Mouse (Mus musculus) CH12.LX (cell line): Measurements from ENCODE around the gene Olfr1290. TPM values are rescaled to one million over a fixed set of nuclear protein-coding genes. Genes with fewer than 3 reads are reported as not detected.

ENCODE experiments used
- DNase-seq: peaks from one replicate; pipeline ENCODE4 v3.0.0-alpha.2; 2013; ENCODE audit errors: extremely low read depth
- H3K27ac ChIP-seq: 2 replicates; pipeline ENCODE4 v1.5.1; 2012; ENCODE audit warnings: low read depth, mild to moderate bottlenecking, control low read depth, moderate library complexity; ENCODE audit not compliant: insufficient read depth
- H3K27me3 ChIP-seq: replicated peaks from 2 replicates; pipeline ENCODE3; 2012; ENCODE audit warnings: inconsistent platforms
- H3K36me3 ChIP-seq, 2 experiments: replicated peaks in 1 of 2; 2 replicates each; pipeline versions ENCODE3 to v1.6.1; 2012; ENCODE audit warnings: inconsistent platforms in 1 of 2, low read length in 1 of 2, mild to moderate bottlenecking in 1 of 2, mixed read lengths in 1 of 2, moderate library complexity in 1 of 2; ENCODE audit not compliant: control insufficient read depth in 1 of 2, insufficient read depth in 1 of 2
- H3K4me1 ChIP-seq, 2 experiments: 2 replicates each; pipeline ENCODE4 v1.6.1; 2012; ENCODE audit warnings: inconsistent platforms in 1 of 2, moderate library complexity in 1 of 2; ENCODE audit not compliant: insufficient read depth in 2 of 2, control insufficient read depth in 1 of 2
- H3K4me2 ChIP-seq: 2 replicates; pipeline ENCODE4 v1.6.1; 2012; ENCODE audit warnings: low read depth, mild to moderate bottlenecking, control low read depth; ENCODE audit not compliant: poor library complexity, insufficient read depth, severe bottlenecking
- H3K4me3 ChIP-seq, 3 experiments: fragments of 150-350 bp in 1 of 3; sonication (generic) in 1 of 3; replicated peaks in 1 of 3; 2 replicates each; pipeline versions ENCODE3 to v1.5.1; 2011 to 2012; ENCODE audit warnings: low read depth in 2 of 3, low read length in 2 of 3, mild to moderate bottlenecking in 2 of 3, moderate library complexity in 2 of 3, control low read depth in 1 of 3, improper control_type of control experiment in 1 of 3, inconsistent platforms in 1 of 3, mixed read lengths in 1 of 3; ENCODE audit not compliant: poor library complexity in 1 of 3
- H3K79me2 ChIP-seq: replicated peaks from 2 replicates; pipeline ENCODE4 v1.6.1; 2012; ENCODE audit warnings: mild to moderate bottlenecking, moderate library complexity; ENCODE audit not compliant: control insufficient read depth, poor library complexity, insufficient read depth, severe bottlenecking; ENCODE audit errors: extremely low read depth
- H3K9ac ChIP-seq: 2 replicates; pipeline ENCODE4 v1.6.1; 2012; ENCODE audit warnings: low read depth, mild to moderate bottlenecking, control low read depth, moderate library complexity; ENCODE audit not compliant: insufficient read depth
- H3K9me3 ChIP-seq: replicated peaks from 2 replicates; pipeline ENCODE3; 2012; ENCODE audit warnings: low read length, inconsistent platforms, mixed read lengths
- CHD1 ChIP-seq: IDR thresholded peaks from 2 replicates; pipeline ENCODE4 v1.6.1; 2012; ENCODE audit warnings: low read depth, low read length, improper control_type of control experiment, inconsistent platforms
- CHD2 ChIP-seq: IDR thresholded peaks from 2 replicates; pipeline ENCODE4 v1.6.1; 2011; ENCODE audit warnings: low read length, improper control_type of control experiment
- CTCF ChIP-seq, 2 experiments: IDR thresholded peaks in 1 of 2; conservative IDR thresholded peaks in 1 of 2; 2 replicates each; pipeline ENCODE4 v1.5.1; 2011 to 2012; ENCODE audit warnings: low read depth in 2 of 2, low read length in 2 of 2, improper control_type of control experiment in 1 of 2, inconsistent platforms in 1 of 2, mild to moderate bottlenecking in 1 of 2, moderate library complexity in 1 of 2
- ELF1 ChIP-seq: IDR thresholded peaks from 2 replicates; pipeline ENCODE4 v1.6.1; 2014; ENCODE audit warnings: low read depth, mild to moderate bottlenecking, inconsistent platforms, low read length, improper control_type of control experiment
- GABPA ChIP-seq: IDR thresholded peaks from 2 replicates; pipeline ENCODE4 v1.6.1; 2012; ENCODE audit warnings: low read depth, low read length, improper control_type of control experiment, inconsistent platforms; ENCODE audit not compliant: insufficient replicate concordance
- HCFC1 ChIP-seq: IDR thresholded peaks from 2 replicates; pipeline ENCODE4 v1.6.1; 2012; ENCODE audit warnings: low read depth, mild to moderate bottlenecking, inconsistent platforms, low read length, improper control_type of control experiment
- IRF4 ChIP-seq: IDR thresholded peaks from 2 replicates; pipeline ENCODE4 v1.6.1; 2014; ENCODE audit warnings: low read depth, mild to moderate bottlenecking, inconsistent platforms, low read length, improper control_type of control experiment
- KAT2A ChIP-seq: IDR thresholded peaks from 2 replicates; pipeline ENCODE4 v1.6.1; 2012; ENCODE audit warnings: low read length, improper control_type of control experiment, inconsistent platforms; ENCODE audit not compliant: insufficient replicate concordance
- MAZ ChIP-seq: IDR thresholded peaks from 2 replicates; pipeline ENCODE4 v1.6.1; 2012; ENCODE audit warnings: low read depth, mild to moderate bottlenecking, inconsistent platforms, low read length, improper control_type of control experiment, moderate library complexity
- MEF2A ChIP-seq: IDR thresholded peaks from 2 replicates; pipeline ENCODE4 v1.6.1; 2014; ENCODE audit warnings: low read depth, mild to moderate bottlenecking, inconsistent platforms, low read length, improper control_type of control experiment, borderline replicate concordance
- MXI1 ChIP-seq: IDR thresholded peaks from 2 replicates; pipeline ENCODE4 v1.6.1; 2011; ENCODE audit warnings: mild to moderate bottlenecking, low read depth, low read length, improper control_type of control experiment
- MYC ChIP-seq: IDR thresholded peaks from 2 replicates; pipeline ENCODE4 v1.6.1; 2011; ENCODE audit warnings: low read depth, mild to moderate bottlenecking, improper control_type of control experiment, low read length
- NELFE ChIP-seq: IDR thresholded peaks from 2 replicates; pipeline ENCODE4 v1.6.1; 2011; ENCODE audit warnings: low read depth, low read length, improper control_type of control experiment
- NRF1 ChIP-seq: IDR thresholded peaks from 2 replicates; pipeline ENCODE4 v1.6.1; 2014; ENCODE audit warnings: low read depth, mild to moderate bottlenecking, inconsistent platforms, low read length, improper control_type of control experiment, moderate library complexity
- POLR2A ChIP-seq: IDR thresholded peaks from 2 replicates; pipeline ENCODE4 v1.6.1; 2011; ENCODE audit warnings: low read depth, mild to moderate bottlenecking, improper control_type of control experiment, low read length
- RAD21 ChIP-seq: IDR thresholded peaks from 2 replicates; pipeline ENCODE4 v1.6.1; 2011; ENCODE audit warnings: low read depth, mild to moderate bottlenecking, low read length, improper control_type of control experiment, moderate library complexity
- RCOR1 ChIP-seq: conservative IDR thresholded peaks from 2 replicates; pipeline ENCODE4 v1.6.1; 2012; ENCODE audit warnings: low read depth, mild to moderate bottlenecking, inconsistent platforms, low read length, improper control_type of control experiment
- SMC3 ChIP-seq: IDR thresholded peaks from 2 replicates; pipeline ENCODE4 v1.6.1; 2011; ENCODE audit warnings: low read depth, low read length, improper control_type of control experiment
- TBP ChIP-seq: conservative IDR thresholded peaks from 2 replicates; pipeline ENCODE4 v1.6.1; 2011; ENCODE audit warnings: low read depth, low read length, improper control_type of control experiment
- TCF12 ChIP-seq: IDR thresholded peaks from 2 replicates; pipeline ENCODE4 v1.6.1; 2014; ENCODE audit warnings: low read depth, mild to moderate bottlenecking, inconsistent platforms, low read length, improper control_type of control experiment
- USF1 ChIP-seq: IDR thresholded peaks from 2 replicates; pipeline ENCODE4 v1.6.1; 2014; ENCODE audit warnings: low read depth, mild to moderate bottlenecking, inconsistent platforms, low read length, improper control_type of control experiment
- USF2 ChIP-seq: conservative IDR thresholded peaks from 2 replicates; pipeline ENCODE4 v1.6.1; 2011; ENCODE audit warnings: low read depth, low read length, improper control_type of control experiment
- dilution Hi-C: fragments of 300-500 bp; cut with MboI; formaldehyde crosslinking; loops from 2 replicates; pipeline ENCODE4 v1.14.3; 2020; ENCODE audit warnings: low sequenced_read_pairs; ENCODE audit not compliant: extremely low pct_unique_long_range_greater_than_20kb, extremely low pct_ligation_motif_present
- in situ Hi-C: fragments of 300-500 bp; cut with MboI; formaldehyde crosslinking; loops from 3 replicates; pipeline ENCODE4 v1.14.3; 2019; ENCODE audit warnings: low sequenced_read_pairs, low pct_ligation_motif_present, low pct_unique_long_range_greater_than_20kb, mixed read lengths
- polyA plus RNA-seq: library from polyadenylated mRNA; unstranded; fragments of >175 nt; gene quantifications from 2 replicates; pipeline ENCODE4 v1.2.1, GENCODE M21; 2012; ENCODE audit warnings: low read depth; ENCODE audit not compliant: insufficient read length
- total RNA-seq, 2 experiments: library from RNA; depleted of rRNA; stranded (reverse); fragments of 300-350 nt in 1 of 2; fragments of >200 nt in 1 of 2; gene quantifications; 2 replicates each; pipeline ENCODE4 v1.2.3; 2012 to 2014

The Olfr1290 gene
- total and polyA plus RNA-seq, 3 experiments = not detected

DNA sequence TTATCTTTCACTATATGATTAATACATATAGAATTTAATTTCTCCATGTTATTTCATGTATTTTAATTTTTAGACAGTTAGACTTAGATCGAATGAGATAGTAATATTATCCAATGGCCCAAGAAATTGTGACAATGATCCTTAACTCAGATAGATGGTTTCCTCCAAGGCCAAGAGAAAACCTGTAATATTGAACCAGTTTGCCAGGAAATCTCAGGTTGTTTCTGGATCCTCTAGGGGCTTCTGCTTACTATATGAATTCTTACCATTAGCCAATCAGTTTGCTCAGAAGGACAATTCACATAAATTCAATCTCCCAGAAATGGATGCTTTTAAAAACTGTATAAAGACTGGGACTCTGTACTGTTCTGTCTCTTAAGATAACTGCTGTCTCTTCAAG, 31.3 kb upstream of the Olfr1290 start, which contains the start of gene Olfr1293-ps:
Olfr1293-ps (plus strand) TSS at position 301 of the 400 bp plus-strand sequence.
- H3K27ac ChIP-seq = no peak within 1 kb of the TSS
- H3K79me2 ChIP-seq = no peaks in the 10 kb centered on the region
- no peak within 1 kb of the TSS for H3K4me3 ChIP-seq
- dilution Hi-C loops (no loop called here), in situ Hi-C loops (no loop called here)
- no peak for DNase-seq
- H3K9me3 ChIP-seq = peaks cover 10% of the 10 kb centered on the region
- no peak within 1 kb of the TSS for H3K4me2 ChIP-seq
- H3K36me3 ChIP-seq = no peaks in the 10 kb centered on the region
- no peaks in the 10 kb centered on the region for H3K4me1 ChIP-seq
- H3K9ac ChIP-seq = no peak within 1 kb of the TSS
- no peaks in the 10 kb centered on the region for H3K27me3 ChIP-seq
- TF ChIP-seq MEF2A (no peak), NRF1 (no peak), TBP (no peak), RCOR1 (no peak), NELFE (no peak), HCFC1 (no peak), POLR2A (no peak), SMC3 (no peak), GABPA (no peak), MXI1 (no peak), RAD21 (no peak), MYC (no peak), TCF12 (no peak), USF2 (no peak), MAZ (no peak), ELF1 (no peak)

DNA sequence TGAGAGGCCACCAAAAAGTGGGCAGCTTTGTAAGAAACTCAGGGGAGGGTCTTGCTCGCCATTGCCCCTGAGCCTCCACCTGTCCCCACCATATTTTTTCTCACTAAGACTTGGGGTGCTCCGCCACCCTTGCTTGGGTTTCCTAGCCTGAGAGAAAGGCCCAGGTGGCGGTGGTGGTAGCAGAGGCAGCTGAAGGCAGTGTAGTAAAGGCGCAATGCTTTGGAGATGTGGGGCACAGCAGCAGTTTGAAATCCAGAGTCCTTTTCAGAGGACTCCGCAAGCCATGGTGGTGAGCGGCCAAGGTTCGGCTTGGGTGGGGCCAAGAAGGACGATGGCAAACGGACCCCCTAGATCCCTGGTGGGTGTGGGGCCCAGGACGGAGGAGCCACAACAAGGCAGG, 23.8 kb upstream of the Olfr1290 start:
- Histone ChIP-seq H3K4me3 (no peak overlapping the region), H3K79me2 (no peaks in the 10 kb centered on the region), H3K27me3 (no peaks in the 10 kb centered on the region), H3K4me1 (no peaks in the 10 kb centered on the region), H3K9me3 (peaks cover 12% of the 10 kb centered on the region), H3K36me3 (no peaks in the 10 kb centered on the region), H3K4me2 (no peak overlapping the region), H3K9ac (no peak overlapping the region), H3K27ac (no peak overlapping the region)
- DNase-seq = no peak
- TF ChIP-seq MYC (no peak), CHD1 (no peak), CHD2 (no peak), SMC3 (no peak), MAZ (no peak), IRF4 (no peak), USF1 (no peak), RAD21 (no peak), MXI1 (no peak), CTCF (conservative IDR thresholded peaks at IDR 0.05 in 1 of 2, IDR thresholded peaks at IDR 0.05 in 1 of 2; ENCODE audit: low read depth in 2 of 2, low read length in 2 of 2) (no peak), KAT2A (no peak)
- dilution Hi-C loops (no loop called here), in situ Hi-C loops (no loop called here)
